16 mouse cellular contexts compared by ENCODE assay signal in genomic region chr2:62484906-62485305, GRCm38 (mm10). TPM values are rescaled to one million over a fixed set of nuclear protein-coding genes. Genes with fewer than 3 reads are reported as not detected.
DNase-seq lines count a peak whose midpoint lies in the region; ATAC-seq and TF ChIP-seq lines count a peak whose summit lies in the region.
"Had no signal": no experiment of that assay in that cellular context is flagged by ENCODE, and none has a peak within 500 bp of the region (broad histone marks: within the 10 kb centered on the region; RNA-seq: fewer than 3 reads in every experiment).

No protein-coding gene starts in this region.

- no peak for ATAC-seq in kidney, postnatal 0 days (replicated peaks; ENCODE audit: low FRiP score, low read depth)
- ATAC-seq in midbrain, postnatal 0 days (ENCODE audit: low FRiP score), result no peak
- ATAC-seq in midbrain, embryonic 11.5 days (ENCODE audit: low FRiP score), result no peak
- ATAC-seq in common myeloid progenitor, adult 5-6 weeks (replicated peaks; ENCODE audit: low read depth, poor library complexity, severe bottlenecking), result 0 out of 2 replicates have a peak, but pooled peaks have one; percentile 56
- no peak for ATAC-seq in cerebellum, adult (ENCODE audit: insufficient number of reproducible peaks, low FRiP score, low TSS enrichment)
- ATAC-seq: forebrain, embryonic 14.5 days had no signal

- TF ChIP-seq CTCF in kidney, postnatal 0 days (IDR thresholded peaks at IDR 0.05; ENCODE audit: low read depth), result peak; percentile 61
- TF ChIP-seq CTCF in midbrain, postnatal 0 days (IDR thresholded peaks at IDR 0.05), result peak; percentile 28; the same call in 1 of the 2 replicates

- H3K9me3 ChIP-seq in kidney, postnatal 0 days (replicated peaks; ENCODE audit: low read length), result no peaks in the 10 kb centered on the region
- no peaks in the 10 kb centered on the region for H3K9me3 ChIP-seq in midbrain, postnatal 0 days (ENCODE audit: low read length)
- H3K9me3 ChIP-seq in midbrain, embryonic 11.5 days (ENCODE audit: control insufficient read depth, low read length), result no peaks in the 10 kb centered on the region
- H3K9me3 ChIP-seq: hindbrain, embryonic 15.5 days; limb, embryonic 10.5 days had no signal

- WGBS in kidney, postnatal 0 days, result 83% methylated on average over 3 of the region's 3 CpGs
- 83% methylated on average over 3 of the region's 3 CpGs for WGBS in midbrain, postnatal 0 days
- WGBS in midbrain, embryonic 11.5 days, result 86% methylated on average over 3 of the region's 3 CpGs

- no peaks in the 10 kb centered on the region for H3K27me3 ChIP-seq in kidney, postnatal 0 days (ENCODE audit: insufficient read depth, low read length)
- H3K27me3 ChIP-seq in midbrain, postnatal 0 days (ENCODE audit: insufficient read depth, low read length), result no peaks in the 10 kb centered on the region
- H3K27me3 ChIP-seq in midbrain, embryonic 11.5 days (ENCODE audit: control insufficient read depth, insufficient read depth, low read length), result no peaks in the 10 kb centered on the region
- H3K27me3 ChIP-seq: hindbrain, embryonic 15.5 days had no signal

- no peak overlapping the region for H3K9ac ChIP-seq in kidney, postnatal 0 days (ENCODE audit: low read depth, low read length)
- no peak overlapping the region for H3K9ac ChIP-seq in midbrain, postnatal 0 days (replicated peaks; ENCODE audit: low read length, poor library complexity, severe bottlenecking)
- no peak overlapping the region for H3K9ac ChIP-seq in midbrain, embryonic 11.5 days (ENCODE audit: low read length)
- H3K9ac ChIP-seq: hindbrain, embryonic 15.5 days had no signal

- no peak for DNase-seq in kidney, postnatal 0 days (ENCODE audit: low spot score)
- DNase-seq in kidney, adult 11 months, result no peak
- DNase-seq in midbrain, postnatal 0 days (ENCODE audit: low spot score), result peak; percentile 28
- no peak for DNase-seq in midbrain, embryonic 11.5 days (ENCODE audit: low spot score, missing footprints)
- no peak for DNase-seq in thymus, postnatal 0 days (ENCODE audit: low spot score)
- DNase-seq: cerebellum, adult 8-10 months; gastrocnemius, postnatal 10 days; lung, postnatal 36 days had no signal

- H3K4me1 ChIP-seq in kidney, postnatal 0 days (replicated peaks; ENCODE audit: insufficient read depth, low read length), result no peaks in the 10 kb centered on the region
- H3K4me1 ChIP-seq in midbrain, postnatal 0 days (ENCODE audit: insufficient read depth, low read length), result no peaks in the 10 kb centered on the region
- H3K4me1 ChIP-seq in midbrain, embryonic 11.5 days (ENCODE audit: control insufficient read depth, insufficient read depth, low read length), result no peaks in the 10 kb centered on the region
- H3K4me1 ChIP-seq: hindbrain, embryonic 15.5 days; limb, embryonic 10.5 days had no signal

- no peak overlapping the region for H3K4me3 ChIP-seq in kidney, postnatal 0 days (replicated peaks; ENCODE audit: low read depth, low read length)
- H3K4me3 ChIP-seq in midbrain, postnatal 0 days (ENCODE audit: low read depth, low read length), result no peak overlapping the region
- H3K4me3 ChIP-seq in midbrain, embryonic 11.5 days (ENCODE audit: low read depth, low read length), result no peak overlapping the region
- H3K4me3 ChIP-seq: hindbrain, embryonic 15.5 days; limb, embryonic 10.5 days had no signal

- no peaks in the 10 kb centered on the region for H3K36me3 ChIP-seq in kidney, postnatal 0 days (ENCODE audit: insufficient read depth, low read length)
- no peaks in the 10 kb centered on the region for H3K36me3 ChIP-seq in midbrain, postnatal 0 days (ENCODE audit: insufficient read depth, low read length)
- no peaks in the 10 kb centered on the region for H3K36me3 ChIP-seq in midbrain, embryonic 11.5 days (ENCODE audit: control insufficient read depth, insufficient read depth, low read length)
- H3K36me3 ChIP-seq: hindbrain, embryonic 15.5 days; limb, embryonic 10.5 days had no signal

- no peak overlapping the region for H3K27ac ChIP-seq in kidney, postnatal 0 days
- no peak overlapping the region for H3K27ac ChIP-seq in midbrain, postnatal 0 days (ENCODE audit: low read depth, low read length)
- no peak overlapping the region for H3K27ac ChIP-seq in midbrain, embryonic 11.5 days (ENCODE audit: low read depth, low read length)
- H3K27ac ChIP-seq: hindbrain, embryonic 15.5 days; limb, embryonic 10.5 days had no signal

- no peak overlapping the region for H3K4me2 ChIP-seq in kidney, postnatal 0 days (ENCODE audit: low read length)
- H3K4me2 ChIP-seq in midbrain, postnatal 0 days (ENCODE audit: low read depth, low read length, poor library complexity, severe bottlenecking), result no peak overlapping the region
- no peak overlapping the region for H3K4me2 ChIP-seq in midbrain, embryonic 11.5 days
- H3K4me2 ChIP-seq: hindbrain, embryonic 15.5 days had no signal

RNA-seq across cellular contexts. Expression of gene Gcg, which starts 1.5 kb away (rescaled TPM):
- not detected in 2 replicates for polyA plus RNA-seq in kidney, postnatal 0 days (2015; fragmentation: Nextera tagmentation; extraction: Ambion mirVana)
- not detected in 2 replicates for total RNA-seq in midbrain, postnatal 0 days (2014; rRNA removed)
- polyA plus RNA-seq in midbrain, postnatal 0 days (2015; fragmentation: Nextera tagmentation; extraction: Ambion mirVana), result 0.23 TPM in 1 of 2 replicates, not detected in the other
- not detected in 2 replicates for polyA plus RNA-seq in midbrain, embryonic 11.5 days (2014; fragmentation: Nextera tagmentation; extraction: Ambion mirVana)
- not detected in 2 replicates for total RNA-seq in common myeloid progenitor, adult 5-6 weeks (2017)
- polyA plus RNA-seq in thymus, postnatal 0 days (2015; fragmentation: Nextera tagmentation; extraction: Ambion mirVana), result 0.59 and 1.3 TPM in 2 replicates
- total RNA-seq: adrenal gland, adult 18-20 months had no signal
- polyA plus RNA-seq: embryonic facial prominence, embryonic 11.5 days; heart, embryonic 14.5 days had no signal
